9 mouse cellular contexts compared by ENCODE assay signal in the genomic region with DNA sequence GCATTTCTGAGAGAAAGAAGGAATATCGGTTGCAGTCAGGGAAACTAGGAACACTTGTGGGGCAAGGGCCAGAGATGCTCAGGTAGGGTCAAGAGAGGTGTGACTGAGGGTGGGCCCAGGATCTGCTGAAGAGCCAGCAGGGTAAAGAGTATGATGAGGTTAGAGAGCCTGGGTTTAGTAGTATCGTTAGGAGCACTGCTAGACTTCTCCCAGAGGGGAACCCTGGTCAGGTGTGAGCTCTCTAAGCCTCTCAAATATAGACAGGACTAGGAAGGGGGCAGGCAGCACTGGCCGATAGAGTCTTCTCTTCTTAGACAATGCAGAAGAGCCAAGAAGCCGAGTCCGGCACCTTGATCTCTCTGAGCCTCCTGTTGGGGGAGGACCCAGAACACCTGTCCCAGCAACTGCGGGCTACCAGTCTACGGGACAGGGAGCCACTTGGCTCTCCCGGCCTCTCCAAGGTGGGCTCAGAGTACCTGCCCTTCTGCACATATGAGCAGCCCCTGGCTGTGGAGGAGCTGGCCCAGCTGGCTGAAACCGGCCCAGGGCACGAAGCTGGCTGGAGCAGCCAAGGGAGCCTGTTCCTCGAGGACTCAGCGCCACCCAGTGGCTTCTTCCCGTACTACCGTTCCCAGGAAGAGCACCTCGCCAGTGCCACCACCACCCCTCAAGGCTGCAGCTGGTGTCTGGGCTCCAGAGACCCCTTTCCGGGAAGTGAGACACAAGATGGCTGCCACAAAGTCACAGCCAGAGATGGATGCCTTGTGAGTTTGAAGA. TPM values are rescaled to one million over a fixed set of nuclear protein-coding genes. Genes with fewer than 3 reads are reported as not detected.
DNase-seq lines count a peak whose midpoint lies in the region; ATAC-seq and TF ChIP-seq lines count a peak whose summit lies in the region.
"Had no signal": no experiment of that assay in that cellular context is flagged by ENCODE, and none has a peak within 500 bp of the region (broad histone marks: within the 10 kb centered on the region; RNA-seq: fewer than 3 reads in every experiment).

No protein-coding gene starts in this region.

- ATAC-seq in granulocyte monocyte progenitor cell, adult 5-6 weeks (replicated peaks; ENCODE audit: poor library complexity, severe bottlenecking): peak; percentile 81
- ATAC-seq in kidney, embryonic 14.5 days (ENCODE audit: low FRiP score, low TSS enrichment): peak; percentile 89
- ATAC-seq in liver, embryonic 11.5 days (replicated peaks; ENCODE audit: low FRiP score): no peak
- peak; percentile 75 for ATAC-seq in neural tube, embryonic 12.5 days (ENCODE audit: low FRiP score, low read depth)

- H3K36me3 ChIP-seq in spleen, adult 2 months (ENCODE audit: control insufficient read depth, insufficient read depth, low read length): no peaks in the 10 kb centered on the region
- H3K36me3 ChIP-seq in kidney, embryonic 14.5 days (ENCODE audit: control insufficient read depth, insufficient read depth, low read length): no peaks in the 10 kb centered on the region
- H3K36me3 ChIP-seq in liver, embryonic 11.5 days (ENCODE audit: control insufficient read depth, insufficient read depth, low read length): no peaks in the 10 kb centered on the region
- H3K36me3 ChIP-seq in neural tube, embryonic 12.5 days: no peaks in the 10 kb centered on the region

- 38% methylated on average over 16 of the region's 16 CpGs for WGBS in spleen, adult 2 months
- WGBS in kidney, embryonic 14.5 days: 26% methylated on average over 16 of the region's 16 CpGs
- WGBS in liver, embryonic 11.5 days: 27% methylated on average over 16 of the region's 16 CpGs
- 32% methylated on average over 16 of the region's 16 CpGs for WGBS in neural tube, embryonic 12.5 days

- no peak overlapping the region for H3K4me3 ChIP-seq in spleen, adult 2 months (ENCODE audit: extremely low read depth, insufficient read depth, insufficient read length)
- H3K4me3 ChIP-seq in kidney, embryonic 14.5 days (ENCODE audit: low read length): no peak overlapping the region
- no peak overlapping the region for H3K4me3 ChIP-seq in liver, embryonic 11.5 days (ENCODE audit: low read depth, low read length)
- no peak overlapping the region for H3K4me3 ChIP-seq in neural tube, embryonic 12.5 days

- H3K4me1 ChIP-seq in spleen, adult 2 months (ENCODE audit: control insufficient read depth, insufficient read depth, insufficient read length): no peaks in the 10 kb centered on the region
- no peaks in the 10 kb centered on the region for H3K4me1 ChIP-seq in kidney, embryonic 14.5 days (ENCODE audit: control insufficient read depth, insufficient read depth, low read length)
- H3K4me1 ChIP-seq in liver, embryonic 11.5 days (replicated peaks; ENCODE audit: control insufficient read depth, insufficient read depth, low read length): no peaks in the 10 kb centered on the region
- H3K4me1 ChIP-seq in neural tube, embryonic 12.5 days: peaks cover 8% of the 10 kb centered on the region; the same call in 1 of the 2 replicates

- H3K27ac ChIP-seq in spleen, adult 2 months (ENCODE audit: insufficient read depth, low read length): no peak overlapping the region
- H3K27ac ChIP-seq in kidney, embryonic 14.5 days (ENCODE audit: low read depth, low read length): no peak overlapping the region
- H3K27ac ChIP-seq in liver, embryonic 11.5 days (ENCODE audit: low read depth, low read length): no peak overlapping the region
- no peak overlapping the region for H3K27ac ChIP-seq in neural tube, embryonic 12.5 days

- no peak overlapping the region for H3K4me2 ChIP-seq in kidney, embryonic 14.5 days (replicated peaks; ENCODE audit: low read depth, low read length)
- no peak overlapping the region for H3K4me2 ChIP-seq in liver, embryonic 11.5 days
- no peak overlapping the region for H3K4me2 ChIP-seq in neural tube, embryonic 12.5 days (replicated peaks)

- no peaks in the 10 kb centered on the region for H3K9me3 ChIP-seq in kidney, embryonic 14.5 days (ENCODE audit: control insufficient read depth, low read length)
- H3K9me3 ChIP-seq in liver, embryonic 11.5 days (ENCODE audit: control insufficient read depth, low read length): no peaks in the 10 kb centered on the region
- H3K9me3 ChIP-seq in neural tube, embryonic 12.5 days: no peaks in the 10 kb centered on the region

- peak in 1 of 2 experiments; percentile 12 for DNase-seq in spleen, adult 2 months (ENCODE audit: low read depth in 1 of 2, low spot score in 2 of 2)
- DNase-seq in spleen, adult 12 weeks (ENCODE audit: low spot score): no peak
- DNase-seq in embryo, embryonic 11 days: peak; percentile 90
- DNase-seq in liver, embryonic 11.5 days (ENCODE audit: low spot score): peak; percentile 59
- DNase-seq in thymus, postnatal 14 days: peak; percentile 58

- TF ChIP-seq CTCF in spleen, adult 2 months (IDR thresholded peaks at IDR 0.05; ENCODE audit: extremely low read depth, insufficient read depth, insufficient read length, insufficient replicate concordance): peak; percentile 27; the same call in 1 of the 2 replicates

- TF ChIP-seq POLR2A in spleen, adult 2 months (IDR thresholded peaks at IDR 0.05; ENCODE audit: low read depth, low read length): no peak

- no peak overlapping the region for H3K9ac ChIP-seq in kidney, embryonic 14.5 days (ENCODE audit: low read depth, low read length)
- H3K9ac ChIP-seq in liver, embryonic 11.5 days (ENCODE audit: low read depth, low read length): no peak overlapping the region
- H3K9ac ChIP-seq in neural tube, embryonic 12.5 days: no peak overlapping the region

- no peaks in the 10 kb centered on the region for H3K27me3 ChIP-seq in spleen, adult 2 months (ENCODE audit: control insufficient read depth, insufficient read depth, low read length)
- 0 out of 2 replicates have a peak, but pooled peaks cover 2% of the 10 kb centered on the region for H3K27me3 ChIP-seq in kidney, embryonic 14.5 days (ENCODE audit: control insufficient read depth, insufficient read depth, low read length)
- H3K27me3 ChIP-seq in liver, embryonic 11.5 days (replicated peaks; ENCODE audit: control insufficient read depth, insufficient read depth, low read length): peaks cover 3% of the 10 kb centered on the region
- 0 out of 2 replicates have a peak, but pooled peaks cover 8% of the 10 kb centered on the region for H3K27me3 ChIP-seq in neural tube, embryonic 12.5 days (replicated peaks)

RNA-seq across cellular contexts. Expression of a gene that starts 2.5 kb away (rescaled TPM):
- polyA plus RNA-seq in spleen, adult 2 months (2012; rRNA removed): not detected in 2 replicates
- total RNA-seq in granulocyte monocyte progenitor cell, adult 5-6 weeks (2014; fragmentation: Nextera tagmentation): not detected in 2 replicates
- not detected in 2 replicates for total RNA-seq in granulocyte monocyte progenitor cell, adult 5-6 weeks (2017)
- not detected in 2 replicates for polyA plus RNA-seq in kidney, embryonic 14.5 days (2014; fragmentation: Nextera tagmentation; extraction: Ambion mirVana)
- polyA plus RNA-seq in liver, embryonic 11.5 days (2014; fragmentation: Nextera tagmentation; extraction: Ambion mirVana): not detected in 2 replicates
- polyA plus RNA-seq in neural tube, embryonic 12.5 days (2016; fragmentation: Nextera tagmentation; extraction: Ambion mirVana): not detected in 2 replicates
- total RNA-seq: neutrophil, adult 5-6 weeks had no signal

RNA-seq across cellular contexts. Expression of a gene that starts 9.2 kb away (rescaled TPM):
- 0.02 TPM in 2 replicates for polyA plus RNA-seq in spleen, adult 2 months (2012; rRNA removed)
- total RNA-seq in granulocyte monocyte progenitor cell, adult 5-6 weeks (2014; fragmentation: Nextera tagmentation): not detected in 2 replicates
- total RNA-seq in granulocyte monocyte progenitor cell, adult 5-6 weeks (2017): not detected in 2 replicates
- polyA plus RNA-seq in kidney, embryonic 14.5 days (2014; fragmentation: Nextera tagmentation; extraction: Ambion mirVana): 0.69 and 0.94 TPM in 2 replicates
- polyA plus RNA-seq in liver, embryonic 11.5 days (2014; fragmentation: Nextera tagmentation; extraction: Ambion mirVana): 0.18 and 0.37 TPM in 2 replicates
- not detected in 2 replicates for polyA plus RNA-seq in neural tube, embryonic 12.5 days (2016; fragmentation: Nextera tagmentation; extraction: Ambion mirVana)

RNA-seq across cellular contexts. Expression of a gene that starts 53.1 kb away (rescaled TPM):
- not detected in 2 replicates for polyA plus RNA-seq in spleen, adult 2 months (2012; rRNA removed)
- not detected in 2 replicates for total RNA-seq in granulocyte monocyte progenitor cell, adult 5-6 weeks (2014; fragmentation: Nextera tagmentation)
- not detected in 2 replicates for total RNA-seq in granulocyte monocyte progenitor cell, adult 5-6 weeks (2017)
- polyA plus RNA-seq in kidney, embryonic 14.5 days (2014; fragmentation: Nextera tagmentation; extraction: Ambion mirVana): not detected in 2 replicates
- not detected in 2 replicates for polyA plus RNA-seq in liver, embryonic 11.5 days (2014; fragmentation: Nextera tagmentation; extraction: Ambion mirVana)
- not detected in 2 replicates for polyA plus RNA-seq in neural tube, embryonic 12.5 days (2016; fragmentation: Nextera tagmentation; extraction: Ambion mirVana)
- total RNA-seq: neutrophil, adult 5-6 weeks had no signal
